Comparison of ENCODE assay signal across 26 mouse cellular contexts in genomic region chr10:43904569-43904968, GRCm38 (mm10).
"Had no signal": no experiment of that assay in that cellular context is flagged by ENCODE, and none has a peak within 500 bp of the region (broad histone marks: within the 10 kb centered on the region; RNA-seq: fewer than 3 reads in every experiment).

No protein-coding gene starts in this region.

- H3K9ac ChIP-seq: hindbrain, embryonic 12.5 days; hindbrain, embryonic 14.5 days; kidney, embryonic 15.5 days; limb, embryonic 13.5 days; limb, embryonic 15.5 days; liver, embryonic 14.5 days had no signal

- H3K4me2 ChIP-seq: heart, embryonic 11.5 days; hindbrain, embryonic 12.5 days; hindbrain, embryonic 14.5 days; kidney, embryonic 15.5 days; limb, embryonic 13.5 days; limb, embryonic 15.5 days; liver, embryonic 11.5 days had no signal

- H3K4me3 ChIP-seq: gastrocnemius, adult 2 months; heart, adult 2 months; hindbrain, embryonic 10.5 days; hindbrain, embryonic 12.5 days; kidney, embryonic 15.5 days; limb, embryonic 13.5 days; limb, embryonic 15.5 days had no signal

- H3K36me3 ChIP-seq: hindbrain, embryonic 10.5 days; hindbrain, embryonic 12.5 days; kidney, embryonic 15.5 days; limb, embryonic 13.5 days; limb, embryonic 15.5 days had no signal

- H3K27ac ChIP-seq: gastrocnemius, adult 2 months; heart, adult 2 months; hindbrain, embryonic 10.5 days; hindbrain, embryonic 12.5 days; hindbrain, embryonic 14.5 days; kidney, embryonic 15.5 days; kidney, postnatal 0 days; limb, embryonic 13.5 days; limb, embryonic 15.5 days; liver, embryonic 14.5 days had no signal

- DNase-seq: gastrocnemius, adult 2 months; gastrocnemius, postnatal 10 days; gastrocnemius, postnatal 25 days; heart, adult 2 months; heart, postnatal 10 days; heart, postnatal 4 days; kidney, adult 11 months; kidney, adult 2 months; kidney, adult 9 months; kidney, postnatal 14 days; kidney, postnatal 36 days; layer of hippocampus, adult 9-11 months; layer of hippocampus, postnatal 36 days; left cerebral cortex, postnatal 4 days had no signal

- ATAC-seq: hindbrain, embryonic 16.5 days; inflammation-experienced regulatory T-cells, adult 6 months had no signal

- H3K27me3 ChIP-seq: hindbrain, embryonic 12.5 days; kidney, embryonic 15.5 days; limb, embryonic 13.5 days; limb, embryonic 15.5 days had no signal

- H3K9me3 ChIP-seq: hindbrain, embryonic 10.5 days; hindbrain, embryonic 12.5 days; kidney, embryonic 15.5 days; limb, embryonic 13.5 days; limb, embryonic 15.5 days had no signal
